Mouse (Mus musculus): ENCODE data around the gene Actr2.
"Not testable (repeated sequence)": the region's sequence is repeated elsewhere in the genome, so short reads cannot be mapped to it uniquely, and the experiment has no call there.

Gene Actr2

DNA sequence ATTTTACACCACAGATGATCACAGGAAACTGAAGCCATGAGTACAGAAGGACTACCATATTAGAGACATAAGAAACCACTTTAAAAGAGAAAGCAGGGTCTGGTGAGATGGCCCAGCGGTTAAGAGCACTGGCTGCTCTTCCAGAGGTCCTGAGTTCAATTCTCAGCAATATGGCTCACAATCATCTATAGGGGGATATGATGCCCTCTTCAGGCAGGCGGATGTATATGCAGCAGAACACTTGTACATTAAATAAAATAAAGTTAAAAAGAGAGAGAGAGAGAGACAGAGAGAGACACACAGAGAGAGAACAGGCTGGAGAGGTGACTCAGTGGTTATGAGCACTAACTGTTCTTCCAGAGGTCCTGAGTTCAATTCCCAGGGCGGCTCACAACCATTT is 67.1 kb downstream of the Actr2 start:
- no peak for DNase-seq (ENCODE audit: low spot score)

DNA sequence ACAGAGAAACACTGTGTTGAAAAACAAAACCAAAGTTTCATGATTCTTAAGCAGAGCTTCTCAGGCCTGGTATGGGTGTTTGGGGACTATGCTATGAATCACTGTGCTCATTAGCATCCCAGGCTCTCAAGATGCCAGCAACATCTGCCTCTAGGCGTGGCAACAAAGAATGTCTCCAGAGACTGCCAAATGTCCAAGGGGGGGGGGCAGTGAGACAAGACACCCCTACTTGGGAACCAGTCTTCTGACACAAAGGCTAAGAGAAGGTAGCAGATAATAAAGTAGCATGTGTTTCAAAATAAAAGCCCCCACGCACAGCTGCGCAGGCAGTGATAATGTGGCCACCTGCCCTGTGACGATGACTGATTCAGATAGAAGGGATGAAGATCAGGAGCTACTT is 69.5 kb downstream of the Actr2 start:
- no peak for DNase-seq (ENCODE audit: low spot score)

DNA sequence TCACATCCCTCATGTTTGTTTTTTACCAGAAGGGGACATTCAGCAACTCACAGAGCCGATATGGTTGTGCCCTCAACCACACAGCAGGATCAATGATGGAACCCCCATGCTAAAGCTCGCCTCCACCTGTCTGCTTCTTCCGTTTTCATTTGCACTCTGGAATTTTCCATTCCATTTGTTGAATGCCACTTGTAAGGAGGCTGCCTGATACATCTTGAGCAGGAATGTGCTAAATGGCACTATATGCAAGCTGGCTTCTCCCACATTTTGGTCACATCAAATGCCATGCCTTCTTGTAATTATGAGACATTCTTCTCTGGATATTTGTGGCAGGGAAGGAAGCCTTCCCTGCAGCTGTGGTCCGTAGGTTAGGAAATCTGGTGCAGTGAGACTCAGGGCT is 70.6 kb downstream of the Actr2 start:
- no peak for DNase-seq (ENCODE audit: low spot score)

DNA sequence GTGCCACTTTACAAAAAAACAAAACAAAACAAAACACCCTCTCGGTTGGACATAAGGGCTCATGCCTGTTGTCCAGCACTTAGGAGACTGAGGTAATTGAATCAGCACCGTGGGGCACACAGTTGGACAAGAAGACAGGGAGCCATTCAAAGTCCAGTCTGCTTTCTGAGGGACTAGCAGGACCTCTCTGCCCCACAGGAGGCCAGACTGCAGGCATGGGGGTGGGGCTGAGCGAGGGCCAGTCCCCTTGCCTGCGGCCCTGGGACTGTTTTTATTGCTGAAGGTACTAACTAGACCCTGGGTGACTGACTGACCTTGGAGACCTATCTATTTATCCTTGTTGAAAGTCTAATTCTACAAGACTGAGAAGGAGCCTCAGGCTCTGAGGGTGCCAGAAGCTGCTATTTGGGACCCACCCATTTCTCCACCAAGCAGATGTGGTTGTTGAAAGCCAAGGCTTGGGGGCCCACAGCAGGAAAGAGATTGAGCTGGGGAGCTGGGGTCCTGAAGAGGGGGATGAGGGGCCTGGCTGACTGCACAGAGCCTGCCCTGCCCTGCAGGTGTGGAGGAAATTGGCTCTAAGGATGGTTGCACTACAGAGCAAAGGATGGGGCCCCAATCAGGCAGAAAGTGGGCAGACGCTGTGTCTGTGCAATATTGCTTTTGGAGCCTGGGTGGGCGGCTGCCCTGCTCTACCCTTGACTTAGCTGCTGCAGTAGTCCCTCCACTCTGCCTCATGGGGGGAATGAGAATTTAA is 71.4 kb downstream of the Actr2 start:
- DNase-seq (ENCODE audit: low spot score): no peak

DNA sequence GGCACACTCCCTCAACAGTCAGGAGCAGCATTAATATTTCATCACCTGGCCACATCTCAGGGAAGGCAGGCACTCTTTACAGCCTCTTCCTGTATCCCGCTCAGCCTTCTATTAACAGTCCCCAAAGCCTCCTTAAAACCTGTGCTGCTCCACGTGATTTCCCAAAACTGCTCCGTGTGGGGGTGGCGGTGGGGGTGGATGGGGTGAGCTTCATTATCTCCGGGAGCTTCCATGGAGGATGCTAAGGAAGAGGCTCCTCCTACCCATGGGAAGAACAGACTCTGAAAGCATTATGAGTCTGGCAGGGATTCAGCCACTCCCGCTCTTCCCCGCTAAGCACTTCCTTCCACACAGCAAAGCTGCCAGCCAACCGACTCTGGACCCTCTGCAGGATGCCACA is 74.0 kb downstream of the Actr2 start:
- DNase-seq (ENCODE audit: low spot score): no peak

DNA sequence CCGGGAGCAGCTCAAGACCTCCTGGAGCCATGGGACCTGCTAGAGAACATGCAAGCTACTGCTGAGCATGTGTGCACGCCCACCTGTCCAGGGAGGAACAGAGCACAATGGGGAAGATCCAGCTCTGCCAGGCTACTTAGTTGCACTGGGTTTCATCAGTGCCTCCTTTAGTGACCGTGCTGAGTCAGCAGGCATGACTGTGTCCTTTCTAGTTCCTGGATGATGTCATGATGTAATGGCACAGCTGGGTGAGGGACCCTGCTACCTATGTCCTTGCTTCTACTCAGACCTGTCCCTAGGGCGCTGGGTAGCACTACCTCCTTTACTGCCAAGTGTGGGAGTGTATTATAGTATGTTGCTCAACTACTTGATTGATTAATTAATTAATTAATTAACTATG is 75.0 kb downstream of the Actr2 start:
- no peak for DNase-seq (ENCODE audit: low spot score)

DNA sequence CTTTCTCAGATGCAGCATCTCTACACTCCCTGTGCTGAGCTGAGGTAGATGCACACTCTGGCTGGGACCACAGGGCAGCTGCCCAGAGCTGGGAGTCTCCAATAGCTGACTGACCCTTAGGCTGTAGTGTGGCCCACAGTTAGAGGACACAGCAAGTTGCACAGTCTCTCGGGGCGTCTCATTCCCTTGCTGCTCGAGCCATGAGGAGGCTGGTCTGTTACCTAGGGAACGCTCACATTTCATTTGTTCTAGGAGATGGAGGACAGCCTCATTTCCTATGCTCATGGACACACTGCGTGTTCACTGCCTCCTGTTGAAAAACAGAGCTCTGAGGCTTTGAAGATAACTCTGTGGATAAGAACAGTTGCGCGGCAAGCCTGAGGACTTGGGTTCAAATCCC is 76.7 kb downstream of the Actr2 start:
- DNase-seq (ENCODE audit: low spot score): no peak

DNA sequence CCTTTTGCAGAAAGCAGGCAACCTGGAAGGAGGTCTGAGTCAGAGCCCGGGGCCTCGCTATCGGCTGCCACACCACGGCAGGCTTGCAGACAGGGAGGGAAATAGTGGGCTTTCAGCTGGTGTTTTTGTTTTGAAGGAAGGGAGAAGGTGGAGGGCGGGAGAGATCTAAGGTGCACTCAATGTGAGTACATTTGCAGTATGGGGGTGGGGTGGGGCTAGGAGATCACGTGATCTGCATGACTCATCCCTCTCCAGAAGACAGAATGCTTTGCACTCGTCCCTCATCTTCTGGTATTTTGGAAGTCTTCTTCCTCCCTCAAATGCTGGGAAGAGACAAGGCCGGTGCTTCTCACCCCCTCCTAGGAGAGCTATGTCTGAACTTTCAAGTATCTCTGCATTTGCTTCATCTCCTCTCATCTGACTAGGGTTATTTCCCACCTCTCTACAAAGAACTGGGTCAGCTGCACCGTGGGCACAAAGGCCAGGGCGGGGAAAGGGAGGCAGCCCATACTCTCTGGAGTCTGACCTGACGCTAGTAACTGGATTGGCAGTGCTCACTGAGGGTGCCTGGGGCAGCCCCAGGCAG is 77.3 kb downstream of the Actr2 start:
- no peak for DNase-seq (ENCODE audit: low spot score)

DNA sequence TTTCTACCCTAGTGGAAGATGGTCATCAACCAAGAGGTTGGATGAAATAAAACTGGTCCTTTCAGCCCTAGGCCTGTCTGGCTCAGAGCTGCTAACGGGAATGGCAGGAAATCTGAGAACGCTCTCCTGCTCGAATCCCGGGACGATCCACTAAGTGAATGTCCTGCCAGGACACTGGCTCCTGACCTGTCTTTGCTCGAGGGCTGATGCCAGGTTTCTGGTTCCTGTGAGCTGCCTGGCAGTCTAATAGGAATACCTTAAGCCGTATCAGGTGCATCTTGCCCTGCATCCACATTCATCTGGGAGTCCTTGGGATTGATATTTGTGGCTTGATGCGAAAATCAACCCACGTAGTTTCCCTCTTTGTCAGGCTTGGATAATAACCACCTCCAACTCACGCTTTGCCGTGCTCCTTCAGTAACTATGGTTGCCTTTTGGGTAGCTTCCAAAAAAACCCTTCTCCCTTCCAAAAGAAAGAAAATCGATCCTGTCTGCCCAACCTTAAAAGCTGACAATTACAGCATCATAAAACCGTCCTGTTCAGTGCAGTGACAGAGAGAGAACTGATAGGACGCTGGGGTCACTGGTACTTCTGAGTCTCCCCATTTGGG is 78.3 kb downstream of the Actr2 start:
- no peak for DNase-seq (ENCODE audit: low spot score)

DNA sequence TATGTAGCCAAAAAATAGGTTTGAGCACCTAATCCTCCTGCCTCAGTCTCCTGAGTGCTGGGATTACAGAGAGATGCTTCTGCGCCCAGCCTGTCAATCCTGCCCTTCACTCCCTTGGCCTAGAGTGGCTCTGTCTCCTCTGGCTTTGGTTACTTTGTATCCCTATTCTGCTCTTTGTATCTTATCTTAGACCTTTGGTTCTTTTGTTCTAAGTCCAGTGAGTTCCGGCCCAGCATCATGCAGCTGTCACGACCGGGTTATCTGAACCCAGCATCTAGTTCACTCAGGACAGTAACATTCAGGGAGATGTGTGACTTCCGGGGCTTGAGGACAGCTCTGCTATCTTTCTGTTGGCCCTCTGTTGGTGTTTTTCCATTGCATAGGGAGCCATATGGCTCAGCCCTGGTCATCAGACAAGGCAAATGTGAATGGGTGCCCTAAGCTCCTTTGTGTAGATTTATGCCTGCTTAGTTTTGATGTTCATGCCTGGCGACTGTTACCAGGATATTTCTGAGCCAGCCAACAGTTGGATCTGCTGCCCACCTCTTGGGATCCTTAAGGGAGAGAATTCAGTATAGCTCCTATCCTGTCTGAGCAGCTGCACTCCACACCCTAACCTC is 79.1 kb downstream of the Actr2 start:
- DNase-seq (ENCODE audit: low spot score): no peak

DNA sequence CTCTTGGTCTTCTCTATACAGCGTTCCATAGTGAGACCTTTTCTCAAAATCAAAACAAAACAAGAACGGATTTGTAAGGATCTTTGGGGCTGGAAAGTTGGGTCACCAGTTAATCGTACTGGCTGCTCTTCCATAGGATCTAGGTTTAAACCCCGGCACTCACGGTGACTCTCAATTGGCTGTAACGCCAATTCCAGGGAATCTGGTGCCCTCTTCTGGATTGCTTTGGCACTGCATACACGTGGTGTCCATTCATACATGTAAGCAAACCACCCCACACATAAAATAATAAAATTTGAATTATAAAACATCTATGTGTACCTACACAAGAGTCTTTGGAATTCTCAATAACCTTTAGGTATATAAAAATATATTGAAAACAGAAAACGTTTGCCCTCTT is 81.2 kb downstream of the Actr2 start:
- DNase-seq (ENCODE audit: low spot score): no peak

DNA sequence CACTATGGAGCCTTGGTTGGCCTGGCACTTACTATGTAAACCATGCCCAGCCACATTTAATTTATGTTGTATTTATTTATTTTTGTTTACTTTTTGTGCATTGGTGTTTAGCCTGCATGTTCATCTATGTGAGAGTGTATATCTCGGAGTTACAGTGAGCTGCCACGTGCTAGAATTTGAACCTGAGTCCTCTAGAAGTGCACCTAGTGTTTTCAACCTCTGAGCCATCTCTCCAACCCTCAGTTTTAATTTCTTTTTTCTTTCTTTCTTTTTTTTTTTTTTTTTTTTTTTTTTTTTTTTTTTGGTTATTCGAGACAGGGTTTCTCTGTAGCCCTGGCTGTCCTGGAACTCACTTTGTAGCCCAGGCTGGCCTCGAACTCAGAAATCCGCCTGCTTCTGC is 81.7 kb downstream of the Actr2 start:
- not testable (repeated sequence) for DNase-seq (ENCODE audit: low spot score)

DNA sequence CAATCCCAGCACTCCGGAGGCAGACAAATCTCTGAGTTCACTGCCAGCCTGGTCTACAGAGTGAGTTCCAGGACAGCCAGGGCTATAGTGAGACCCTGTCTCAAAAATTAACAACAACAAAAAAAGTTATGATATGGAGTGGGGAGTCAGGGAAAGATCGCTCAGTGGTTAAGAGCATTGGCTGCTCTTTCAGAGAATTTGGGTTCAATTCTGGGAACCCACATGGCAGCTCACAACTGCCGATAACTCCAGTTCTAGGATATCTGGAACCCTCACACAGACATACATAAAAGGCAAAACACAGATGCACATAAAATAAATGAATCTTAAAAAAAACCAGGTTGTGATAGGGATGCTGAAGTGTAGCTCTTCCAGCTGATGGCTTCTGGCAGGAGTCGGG is 83.7 kb downstream of the Actr2 start:
- DNase-seq (ENCODE audit: low spot score): no peak

DNA sequence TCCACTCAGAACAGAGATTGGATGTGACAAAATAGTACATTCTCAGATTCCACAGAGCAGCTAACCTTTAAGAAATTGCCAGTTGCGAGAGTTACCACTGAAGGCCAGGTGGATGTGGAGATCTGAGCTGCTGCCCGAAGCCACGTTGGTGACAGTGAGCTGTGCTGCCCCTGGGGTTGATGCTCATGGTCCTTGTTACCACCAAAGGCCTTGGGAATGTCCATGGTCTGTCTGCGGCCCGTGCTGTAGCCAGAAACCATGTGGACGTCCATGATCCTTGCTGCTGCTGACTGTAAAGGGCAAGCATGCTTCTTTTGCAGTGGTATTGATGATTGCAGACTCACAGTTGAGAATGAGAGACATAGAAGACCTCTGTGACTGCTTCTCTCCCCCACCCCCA is 84.3 kb downstream of the Actr2 start:
- DNase-seq (ENCODE audit: low spot score): no peak

DNA sequence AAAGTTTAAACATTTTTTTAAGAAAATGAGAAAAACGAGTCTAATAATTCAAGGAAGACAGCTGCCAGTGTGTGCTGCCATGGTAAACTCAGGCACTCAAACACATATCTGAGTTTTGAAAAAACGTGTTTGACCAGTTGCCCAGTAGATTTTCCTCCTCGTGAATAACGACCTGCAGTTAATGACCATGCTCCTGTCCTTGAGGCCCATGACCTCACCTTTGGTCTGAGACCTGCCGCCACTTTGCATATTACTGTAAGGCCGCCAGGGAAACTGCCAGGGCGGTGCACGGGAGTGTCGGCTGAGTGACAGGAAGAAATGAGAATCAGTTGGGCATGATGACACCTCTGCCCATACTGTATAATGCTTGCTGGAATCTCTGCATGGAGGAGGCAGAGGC is 85.0 kb downstream of the Actr2 start:
- DNase-seq (ENCODE audit: low spot score): no peak

DNA sequence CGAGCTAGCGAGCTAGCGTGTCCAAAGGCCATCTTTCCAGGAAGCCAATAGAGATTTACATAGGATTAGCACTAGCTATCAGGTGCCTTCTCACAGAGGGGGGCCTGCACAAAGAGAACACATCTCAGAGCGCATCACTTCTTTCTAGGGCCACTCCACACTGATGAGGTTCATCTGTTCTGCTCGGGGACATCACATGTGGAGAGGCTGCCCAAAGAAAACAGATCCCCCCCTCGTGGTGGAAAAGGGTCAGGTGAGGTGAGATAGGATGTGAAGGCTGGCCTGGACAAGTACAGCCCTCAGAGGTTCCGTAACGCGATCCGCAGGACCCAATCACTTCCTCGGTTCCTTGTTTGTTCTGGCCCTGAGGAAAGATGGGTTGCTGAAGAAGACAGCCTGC is 86.8 kb downstream of the Actr2 start:
- DNase-seq (ENCODE audit: low spot score): no peak

DNA sequence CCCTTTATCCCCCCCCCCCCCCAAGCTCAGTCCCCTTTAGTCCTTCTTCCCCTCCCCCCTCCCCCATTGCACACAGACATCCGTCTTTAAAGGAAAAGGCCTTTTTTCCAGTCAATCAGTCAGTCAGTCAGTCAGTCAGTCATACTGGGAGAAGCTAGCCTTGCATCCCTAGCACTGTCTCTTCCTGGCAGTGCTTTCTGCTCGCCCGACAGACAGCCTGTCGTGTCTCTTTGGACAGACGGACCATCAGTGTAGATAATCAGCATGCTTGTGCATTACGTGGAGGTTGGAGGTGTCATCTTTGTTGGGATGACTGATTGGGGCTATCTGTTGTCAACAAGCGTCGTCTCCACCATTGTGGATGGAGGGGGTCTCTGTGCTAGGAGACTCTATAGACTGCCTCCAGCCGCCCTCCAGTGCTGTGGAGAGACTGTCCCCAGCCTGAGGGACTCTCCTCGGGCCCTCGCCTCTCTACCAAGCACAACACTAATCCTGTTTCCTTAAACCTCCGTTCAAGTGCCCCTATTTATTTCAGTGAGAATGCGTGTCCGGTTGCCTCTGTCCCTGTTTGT is 89.7 kb downstream of the Actr2 start:
- no peak for DNase-seq (ENCODE audit: low spot score)

DNA sequence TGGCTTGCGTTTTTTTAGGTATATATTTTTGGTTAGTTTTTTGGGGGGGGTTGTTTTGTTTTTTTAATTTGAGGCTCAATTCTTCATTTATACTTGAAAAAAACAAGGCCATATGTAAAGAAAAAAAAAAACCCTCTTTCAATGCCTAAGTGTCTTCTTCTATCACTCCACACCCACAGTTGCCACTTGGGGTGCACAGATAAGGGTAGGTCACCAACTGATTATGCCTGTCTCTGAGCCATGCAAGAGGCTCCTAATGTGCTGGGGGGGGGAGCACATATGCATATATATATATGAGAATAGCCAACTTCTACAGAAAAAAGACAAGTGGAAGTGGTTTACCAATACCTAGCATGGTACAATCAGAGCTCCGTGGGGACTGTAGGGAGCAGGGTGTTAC is 90.3 kb downstream of the Actr2 start:
- DNase-seq (ENCODE audit: low spot score): no peak

DNA sequence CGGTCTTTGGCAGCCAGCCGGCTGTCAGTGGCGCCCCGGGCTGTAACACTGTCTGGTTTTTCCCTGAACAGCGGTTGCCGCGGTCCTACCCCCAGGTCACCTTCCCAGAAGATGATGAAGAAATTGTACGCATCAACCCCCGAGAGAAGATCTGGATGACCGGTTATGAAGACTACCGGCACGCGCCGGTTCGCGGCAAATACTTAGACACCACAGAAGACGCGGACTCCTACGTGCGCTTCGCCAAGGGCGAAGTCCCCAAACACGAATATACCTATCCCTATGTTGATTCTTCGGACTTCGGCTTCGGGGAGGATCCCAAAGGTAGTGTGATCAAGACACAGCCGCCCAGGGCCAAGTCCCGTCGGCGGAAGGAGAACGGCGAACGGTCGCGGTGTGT is 92.0 kb downstream of the Actr2 start:
- no peak for DNase-seq (ENCODE audit: low spot score)

DNA sequence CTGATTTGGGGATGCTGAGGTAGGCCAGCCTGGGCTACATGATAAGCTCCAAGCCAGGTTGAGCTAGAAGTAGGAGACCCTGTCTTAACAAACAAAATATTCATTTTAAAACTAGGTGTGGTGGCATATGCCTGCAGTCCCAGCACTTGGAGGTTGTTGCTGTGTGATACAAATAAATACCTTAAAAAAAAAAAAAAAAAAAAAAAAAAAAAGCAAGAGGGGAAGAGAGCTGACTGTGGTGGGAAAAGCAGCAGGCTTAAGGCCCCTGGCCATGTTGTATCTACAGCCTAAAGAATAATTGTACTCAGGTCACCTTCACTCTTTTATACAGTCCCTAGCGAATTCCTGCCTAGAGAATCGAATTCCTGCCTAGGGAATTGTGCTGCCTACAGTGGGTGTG is 93.8 kb downstream of the Actr2 start:
- DNase-seq (ENCODE audit: low spot score): no peak

DNA sequence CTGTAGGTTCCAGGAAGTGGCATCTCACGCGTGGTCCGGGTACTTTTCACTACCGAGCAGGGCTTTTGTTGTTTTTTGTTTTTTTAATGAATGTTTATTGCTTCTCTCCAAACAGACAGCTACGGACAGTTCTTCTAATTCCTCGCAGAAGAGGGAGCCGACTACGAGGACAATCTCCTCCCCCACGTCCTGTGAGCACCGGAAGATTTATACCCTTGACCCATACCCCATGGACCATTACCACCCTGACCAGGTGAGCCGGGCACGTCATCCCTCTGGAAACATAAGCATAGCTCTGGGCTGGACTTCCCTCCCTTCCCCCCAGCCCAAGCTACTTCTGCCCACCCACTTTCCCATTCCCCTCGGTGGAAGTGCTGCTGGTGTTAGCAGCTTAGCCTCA is 94.8 kb downstream of the Actr2 start:
- DNase-seq (ENCODE audit: low spot score): no peak

DNA sequence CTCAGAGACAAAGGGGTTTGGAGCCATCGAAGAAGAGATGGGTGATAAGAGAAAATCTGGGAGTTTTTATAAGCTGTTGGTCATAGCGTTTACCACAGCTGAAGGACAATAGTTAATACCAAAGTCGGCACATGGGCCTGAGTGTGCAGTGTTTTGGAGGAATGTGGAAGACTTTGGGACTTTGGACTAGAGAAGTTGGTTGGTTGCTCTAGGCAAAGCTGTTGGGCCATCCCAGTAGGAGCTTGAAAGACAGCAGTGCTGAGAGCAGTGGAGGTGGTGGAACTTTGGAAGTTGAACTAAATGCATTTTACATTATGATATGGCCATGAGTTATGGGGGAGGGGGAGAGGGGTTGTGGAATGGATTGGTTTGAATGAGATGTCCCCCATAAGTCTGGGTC is 99.3 kb downstream of the Actr2 start:
- no peak for DNase-seq (ENCODE audit: low spot score)
